Mouse (Mus musculus): ENCODE results near the gene Shank2. TPM values are rescaled to one million over a fixed set of nuclear protein-coding genes. Genes with fewer than 3 reads are reported as not detected.

The Shank2 gene
- polyA plus RNA-seq, 1 experiment from 2014 or later, result 2.1 TPM

- DNase-seq (ENCODE audit: low spot score) (no peak), ATAC-seq (ENCODE audit: insufficient read depth, low FRiP score, low TSS enrichment) (no peak)
- WGBS, result 89% methylated on average over 4 of the region's 4 CpGs
- Histone ChIP-seq H3K9me3 (ENCODE audit: control insufficient read depth, low read length) (no peaks in the 10 kb centered on the region), H3K27me3 (ENCODE audit: control insufficient read depth, insufficient read depth, low read length) (no peaks in the 10 kb centered on the region), H3K4me2 (ENCODE audit: low read depth) (no peak overlapping the region), H3K9ac (ENCODE audit: low read length) (no peak overlapping the region), H3K4me1 (ENCODE audit: control insufficient read depth, insufficient read depth, low read length) (no peaks in the 10 kb centered on the region), H3K4me3 (ENCODE audit: low read depth, low read length) (no peak overlapping the region), H3K27ac (ENCODE audit: low read depth, low read length) (no peak overlapping the region), H3K36me3 (ENCODE audit: control insufficient read depth, insufficient read depth, low read length) (peaks cover 40% of the 10 kb centered on the region)
These were observed 440.2 kb downstream of the Shank2 start for GRCm38 (mm10) chr7:144441976-144442375.

- WGBS, result 85% methylated on average over 7 of the region's 7 CpGs
These were observed 443.1 kb downstream of the Shank2 start for GRCm38 (mm10) chr7:144444788-144445187.

GRCm38 (mm10) chr7:144447146-144447545, 445.4 kb downstream of the Shank2 start:
- Histone ChIP-seq H3K4me1 (ENCODE audit: control insufficient read depth, insufficient read depth, low read length) (no peaks in the 10 kb centered on the region), H3K36me3 (ENCODE audit: control insufficient read depth, insufficient read depth, low read length) (peaks cover 31% of the 10 kb centered on the region), H3K27ac (ENCODE audit: low read depth, low read length) (no peak overlapping the region), H3K27me3 (ENCODE audit: control insufficient read depth, insufficient read depth, low read length) (no peaks in the 10 kb centered on the region), H3K9me3 (ENCODE audit: control insufficient read depth, low read length) (no peaks in the 10 kb centered on the region), H3K4me2 (ENCODE audit: low read depth) (no peak overlapping the region), H3K9ac (ENCODE audit: low read length) (no peak overlapping the region), H3K4me3 (ENCODE audit: low read depth, low read length) (no peak overlapping the region)
- 83% methylated on average over 3 of the region's 3 CpGs for WGBS
- no peak for ATAC-seq (ENCODE audit: insufficient read depth, low FRiP score, low TSS enrichment)
- DNase-seq (ENCODE audit: low spot score), result no peak

More at GRCm38 (mm10) chr7:144444788-144445187, 443.1 kb downstream of the Shank2 start:
- Histone ChIP-seq H3K9ac (ENCODE audit: low read length) (no peak overlapping the region), H3K4me1 (ENCODE audit: control insufficient read depth, insufficient read depth, low read length) (no peaks in the 10 kb centered on the region), H3K9me3 (ENCODE audit: control insufficient read depth, low read length) (no peaks in the 10 kb centered on the region), H3K36me3 (ENCODE audit: control insufficient read depth, insufficient read depth, low read length) (peaks cover 32% of the 10 kb centered on the region), H3K4me3 (ENCODE audit: low read depth, low read length) (no peak overlapping the region), H3K4me2 (ENCODE audit: low read depth) (no peak overlapping the region), H3K27ac (ENCODE audit: low read depth, low read length) (no peak overlapping the region), H3K27me3 (ENCODE audit: control insufficient read depth, insufficient read depth, low read length) (no peaks in the 10 kb centered on the region)
- no peak for ATAC-seq (ENCODE audit: insufficient read depth, low FRiP score, low TSS enrichment)
- no peak for DNase-seq (ENCODE audit: low spot score)

- H3K4me1 ChIP-seq (ENCODE audit: control insufficient read depth, insufficient read depth, low read length), result no peaks in the 10 kb centered on the region
- WGBS, result 81% methylated on average over 1 of the region's 1 CpGs
- H3K4me3 ChIP-seq (ENCODE audit: low read depth, low read length), result no peak overlapping the region
- H3K36me3 ChIP-seq (ENCODE audit: control insufficient read depth, insufficient read depth, low read length), result peaks cover 39% of the 10 kb centered on the region
- H3K4me2 ChIP-seq (ENCODE audit: low read depth), result no peak overlapping the region
- no peak overlapping the region for H3K27ac ChIP-seq (ENCODE audit: low read depth, low read length)
- no peak for ATAC-seq (ENCODE audit: insufficient read depth, low FRiP score, low TSS enrichment)
- no peaks in the 10 kb centered on the region for H3K27me3 ChIP-seq (ENCODE audit: control insufficient read depth, insufficient read depth, low read length)
- no peak for DNase-seq (ENCODE audit: low spot score)
- H3K9me3 ChIP-seq (ENCODE audit: control insufficient read depth, low read length), result no peaks in the 10 kb centered on the region
- H3K9ac ChIP-seq (ENCODE audit: low read length), result no peak overlapping the region
These were observed 446.5 kb downstream of the Shank2 start for GRCm38 (mm10) chr7:144448186-144448585.

- no peaks in the 10 kb centered on the region for H3K27me3 ChIP-seq (ENCODE audit: control insufficient read depth, insufficient read depth, low read length)
- H3K36me3 ChIP-seq (ENCODE audit: control insufficient read depth, insufficient read depth, low read length), result peaks cover 49% of the 10 kb centered on the region
- no peak overlapping the region for H3K4me3 ChIP-seq (ENCODE audit: low read depth, low read length)
- no peaks in the 10 kb centered on the region for H3K4me1 ChIP-seq (ENCODE audit: control insufficient read depth, insufficient read depth, low read length)
- ATAC-seq (ENCODE audit: insufficient read depth, low FRiP score, low TSS enrichment), result no peak
- H3K9me3 ChIP-seq (ENCODE audit: control insufficient read depth, low read length), result no peaks in the 10 kb centered on the region
- no peak overlapping the region for H3K9ac ChIP-seq (ENCODE audit: low read length)
- DNase-seq (ENCODE audit: low spot score), result no peak
- H3K4me2 ChIP-seq (ENCODE audit: low read depth), result no peak overlapping the region
- 95% methylated on average over 13 of the region's 13 CpGs for WGBS
- no peak overlapping the region for H3K27ac ChIP-seq (ENCODE audit: low read depth, low read length)
These were observed 448.2 kb downstream of the Shank2 start for GRCm38 (mm10) chr7:144449637-144450570.

GRCm38 (mm10) chr7:144450661-144451060, 448.9 kb downstream of the Shank2 start:
- Histone ChIP-seq H3K9ac (ENCODE audit: low read length) (no peak overlapping the region), H3K4me2 (ENCODE audit: low read depth) (no peak overlapping the region), H3K27ac (ENCODE audit: low read depth, low read length) (no peak overlapping the region), H3K4me3 (ENCODE audit: low read depth, low read length) (no peak overlapping the region), H3K9me3 (ENCODE audit: control insufficient read depth, low read length) (no peaks in the 10 kb centered on the region), H3K27me3 (ENCODE audit: control insufficient read depth, insufficient read depth, low read length) (no peaks in the 10 kb centered on the region), H3K36me3 (ENCODE audit: control insufficient read depth, insufficient read depth, low read length) (peaks cover 52% of the 10 kb centered on the region), H3K4me1 (ENCODE audit: control insufficient read depth, insufficient read depth, low read length) (no peaks in the 10 kb centered on the region)
- ATAC-seq (ENCODE audit: insufficient read depth, low FRiP score, low TSS enrichment) (no peak), DNase-seq (ENCODE audit: low spot score) (no peak)
- 96% methylated on average over 9 of the region's 9 CpGs for WGBS

GRCm38 (mm10) chr7:144458881-144459280, 457.2 kb downstream of the Shank2 start:
- DNase-seq (ENCODE audit: low spot score), result no peak
- ATAC-seq (ENCODE audit: insufficient read depth, low FRiP score, low TSS enrichment), result no peak
- Histone ChIP-seq H3K9ac (ENCODE audit: low read length) (no peak overlapping the region), H3K9me3 (ENCODE audit: control insufficient read depth, low read length) (no peaks in the 10 kb centered on the region), H3K4me3 (ENCODE audit: low read depth, low read length) (no peak overlapping the region), H3K36me3 (ENCODE audit: control insufficient read depth, insufficient read depth, low read length) (peaks cover 60% of the 10 kb centered on the region), H3K27me3 (ENCODE audit: control insufficient read depth, insufficient read depth, low read length) (no peaks in the 10 kb centered on the region), H3K4me1 (ENCODE audit: control insufficient read depth, insufficient read depth, low read length) (no peaks in the 10 kb centered on the region), H3K27ac (ENCODE audit: low read depth, low read length) (no peak overlapping the region), H3K4me2 (ENCODE audit: low read depth) (no peak overlapping the region)
- 100% methylated on average over 1 of the region's 1 CpGs for WGBS

GRCm38 (mm10) chr7:144461246-144461902, 459.6 kb downstream of the Shank2 start:
- H3K9me3 ChIP-seq (ENCODE audit: control insufficient read depth, low read length), result no peaks in the 10 kb centered on the region
- peaks cover 43% of the 10 kb centered on the region for H3K36me3 ChIP-seq (ENCODE audit: control insufficient read depth, insufficient read depth, low read length)
- H3K4me2 ChIP-seq (ENCODE audit: low read depth), result no peak overlapping the region
- ATAC-seq (ENCODE audit: insufficient read depth, low FRiP score, low TSS enrichment) (no peak), DNase-seq (ENCODE audit: low spot score) (no peak)
- WGBS, result 93% methylated on average over 6 of the region's 6 CpGs
- no peaks in the 10 kb centered on the region for H3K4me1 ChIP-seq (ENCODE audit: control insufficient read depth, insufficient read depth, low read length)
- H3K9ac ChIP-seq (ENCODE audit: low read length), result no peak overlapping the region
- no peak overlapping the region for H3K27ac ChIP-seq (ENCODE audit: low read depth, low read length)
- no peak overlapping the region for H3K4me3 ChIP-seq (ENCODE audit: low read depth, low read length)
- no peaks in the 10 kb centered on the region for H3K27me3 ChIP-seq (ENCODE audit: control insufficient read depth, insufficient read depth, low read length)

Measured in neural tube, embryonic 11.5 days (tissue).